In the genomic region with DNA sequence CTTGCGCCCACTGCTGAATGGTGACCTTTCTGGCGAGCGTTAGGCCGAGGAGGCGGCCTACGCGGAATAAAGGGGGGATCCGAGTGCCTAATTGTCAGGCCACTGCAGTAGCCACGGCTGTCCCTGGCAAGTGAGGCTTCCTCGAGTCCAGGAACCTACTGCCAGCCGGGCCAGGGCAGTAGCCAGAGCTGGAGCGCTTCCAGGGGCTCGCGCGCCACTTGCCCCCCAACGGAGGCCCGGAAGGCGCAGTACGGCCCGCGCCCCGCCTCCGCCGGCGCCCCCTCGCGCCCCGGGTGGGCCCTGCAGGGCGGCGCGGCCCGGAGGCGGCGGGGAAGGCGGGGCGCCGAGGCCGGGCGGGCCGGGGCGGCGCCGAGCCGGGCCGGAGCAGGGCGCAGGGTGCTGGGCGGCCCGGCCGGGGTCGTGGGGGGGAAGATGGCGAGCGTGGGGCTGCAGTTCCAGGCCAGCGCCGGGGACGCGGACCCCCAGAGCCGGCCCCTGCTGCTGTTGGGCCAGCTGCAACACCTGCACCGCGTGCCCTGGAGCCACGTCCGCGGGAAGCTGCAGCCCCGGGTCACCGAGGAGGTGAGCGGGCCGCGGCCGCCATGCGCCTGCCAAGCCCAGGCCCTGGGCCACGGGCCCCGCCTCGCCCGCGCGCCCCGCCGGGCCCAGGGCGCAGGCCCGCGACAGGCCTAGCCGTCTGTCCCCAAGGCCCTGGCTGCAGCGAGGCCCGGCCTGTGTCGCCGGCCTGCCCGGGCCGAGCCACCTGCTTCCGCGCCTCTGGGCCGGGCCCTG, we compare ENCODE assay signal across 8 mouse cellular contexts. TPM values are rescaled to one million over a fixed set of nuclear protein-coding genes. Genes with fewer than 3 reads are reported as not detected.
DNase-seq lines count a peak whose midpoint lies in the region; ATAC-seq lines count a peak whose summit lies in the region.

A gene (plus strand): TSS at position 359 of the 792 bp plus-strand sequence.

- H3K9me3 ChIP-seq in forebrain, embryonic 13.5 days (replicated peaks): no peaks in the 10 kb centered on the region
- no peaks in the 10 kb centered on the region for H3K9me3 ChIP-seq in heart, embryonic 16.5 days (replicated peaks; ENCODE audit: control insufficient read depth, low read length)
- H3K9me3 ChIP-seq in liver, embryonic 15.5 days (replicated peaks): no peaks in the 10 kb centered on the region
- H3K9me3 ChIP-seq in neural tube, embryonic 11.5 days (ENCODE audit: control insufficient read depth, low read length): no peaks in the 10 kb centered on the region

- H3K4me1 ChIP-seq in forebrain, embryonic 13.5 days: peaks cover 17% of the 10 kb centered on the region
- H3K4me1 ChIP-seq in heart, embryonic 16.5 days (ENCODE audit: control insufficient read depth, insufficient read depth, low read length): peaks cover 6% of the 10 kb centered on the region
- peaks cover 19% of the 10 kb centered on the region for H3K4me1 ChIP-seq in liver, embryonic 15.5 days (replicated peaks)
- peaks cover 20% of the 10 kb centered on the region for H3K4me1 ChIP-seq in neural tube, embryonic 11.5 days (ENCODE audit: control insufficient read depth, insufficient read depth, low read length)

- peak within 1 kb of the TSS; percentile 51 for H3K4me3 ChIP-seq in forebrain, embryonic 13.5 days
- H3K4me3 ChIP-seq in heart, embryonic 16.5 days (ENCODE audit: low read length): peak within 1 kb of the TSS; percentile 74
- peak within 1 kb of the TSS; percentile 64 for H3K4me3 ChIP-seq in liver, embryonic 15.5 days (replicated peaks)
- peak within 1 kb of the TSS; percentile 45 for H3K4me3 ChIP-seq in neural tube, embryonic 11.5 days (ENCODE audit: low read depth, low read length)

- WGBS in forebrain, embryonic 13.5 days: 3% methylated on average over 71 of the region's 90 CpGs
- 2% methylated on average over 68 of the region's 90 CpGs for WGBS in heart, embryonic 16.5 days
- 1% methylated on average over 74 of the region's 90 CpGs for WGBS in liver, embryonic 15.5 days (ENCODE audit: insufficient replicate concordance)
- WGBS in neural tube, embryonic 11.5 days: 3% methylated on average over 58 of the region's 90 CpGs

- H3K27ac ChIP-seq in forebrain, embryonic 13.5 days: no peak within 1 kb of the TSS; the same call in 1 of the 2 replicates
- H3K27ac ChIP-seq in heart, embryonic 16.5 days (ENCODE audit: low read length): peak within 1 kb of the TSS; percentile 62
- H3K27ac ChIP-seq in liver, embryonic 15.5 days (replicated peaks): peak within 1 kb of the TSS; percentile 65
- peak within 1 kb of the TSS; percentile 87 for H3K27ac ChIP-seq in neural tube, embryonic 11.5 days (ENCODE audit: low read depth, low read length)

- H3K4me2 ChIP-seq in forebrain, embryonic 13.5 days: peak within 1 kb of the TSS; percentile 81
- peak within 1 kb of the TSS; percentile 70 for H3K4me2 ChIP-seq in heart, embryonic 16.5 days (ENCODE audit: low read depth, low read length)
- H3K4me2 ChIP-seq in liver, embryonic 15.5 days: peak within 1 kb of the TSS; percentile 84
- H3K4me2 ChIP-seq in neural tube, embryonic 11.5 days (ENCODE audit: low read depth): peak within 1 kb of the TSS; percentile 85

- no peaks in the 10 kb centered on the region for H3K27me3 ChIP-seq in forebrain, embryonic 13.5 days
- H3K27me3 ChIP-seq in heart, embryonic 16.5 days (ENCODE audit: control insufficient read depth, insufficient read depth, low read length): no peaks in the 10 kb centered on the region
- H3K27me3 ChIP-seq in liver, embryonic 15.5 days: no peaks in the 10 kb centered on the region
- no peaks in the 10 kb centered on the region for H3K27me3 ChIP-seq in neural tube, embryonic 11.5 days (ENCODE audit: control insufficient read depth, insufficient read depth, low read length)

- DNase-seq in c-Kit-positive CD71-positive TER-119-positive erythroid progenitor cells, embryonic 14.5 days (ENCODE audit: low spot score): peak; percentile 31
- DNase-seq in kidney, postnatal 25 days: peak; percentile 72 to 86
- peak; percentile 59 for DNase-seq in neural tube, embryonic 11.5 days (ENCODE audit: low spot score)
- peak; percentile 78 for DNase-seq in testis, postnatal 10 days (ENCODE audit: low spot score)

- H3K9ac ChIP-seq in forebrain, embryonic 13.5 days: peak within 1 kb of the TSS; percentile 86
- H3K9ac ChIP-seq in heart, embryonic 16.5 days (ENCODE audit: low read length): peak within 1 kb of the TSS; percentile 92
- peak within 1 kb of the TSS; percentile 67 for H3K9ac ChIP-seq in liver, embryonic 15.5 days
- peak within 1 kb of the TSS; percentile 83 for H3K9ac ChIP-seq in neural tube, embryonic 11.5 days (ENCODE audit: low read length)

- H3K36me3 ChIP-seq in forebrain, embryonic 13.5 days (ENCODE audit: poor library complexity, severe bottlenecking): peaks cover 3% of the 10 kb centered on the region; the same call in 1 of the 2 replicates
- H3K36me3 ChIP-seq in heart, embryonic 16.5 days (ENCODE audit: control insufficient read depth, insufficient read depth): peaks cover 11% of the 10 kb centered on the region
- H3K36me3 ChIP-seq in liver, embryonic 15.5 days (replicated peaks): peaks cover 17% of the 10 kb centered on the region
- H3K36me3 ChIP-seq in neural tube, embryonic 11.5 days (ENCODE audit: control insufficient read depth, insufficient read depth, low read length): no peaks in the 10 kb centered on the region

- ATAC-seq in CD4-positive, CD25-positive, alpha-beta regulatory T cell, adult 4 months: peak; percentile 89
- peak; percentile 92 for ATAC-seq in forebrain, embryonic 13.5 days
- peak; percentile 88 for ATAC-seq in heart, embryonic 16.5 days (replicated peaks; ENCODE audit: extremely low read depth, insufficient read depth, low FRiP score)
- ATAC-seq in liver, embryonic 15.5 days (ENCODE audit: insufficient read depth): peak; percentile 90
- peak; percentile 73 for ATAC-seq in neural tube, embryonic 11.5 days (ENCODE audit: insufficient read depth, low FRiP score, low TSS enrichment)

RNA-seq across cellular contexts. Expression of the gene that starts here (rescaled TPM):
- 10 to 100 TPM; 21.9 to 24.5 TPM for polyA plus RNA-seq in CD4-positive, CD25-positive, alpha-beta regulatory T cell, adult 4 months (2017; shearing (Covaris generic))
- polyA plus RNA-seq in forebrain, embryonic 13.5 days (2015; fragmentation: Nextera tagmentation; extraction: Ambion mirVana): 19.4 and 19.7 TPM in 2 replicates
- 51.2 and 52.3 TPM in 2 replicates for polyA plus RNA-seq in heart, embryonic 16.5 days (2015; fragmentation: Nextera tagmentation; extraction: Ambion mirVana)
- polyA plus RNA-seq in liver, embryonic 15.5 days (2015; fragmentation: Nextera tagmentation; extraction: Ambion mirVana): 29.6 and 33.8 TPM in 2 replicates
- polyA plus RNA-seq in neural tube, embryonic 11.5 days (2014; fragmentation: Nextera tagmentation; extraction: Ambion mirVana): 43.2 and 44.1 TPM in 2 replicates
